Mouse (Mus musculus): ENCODE measurements around the gene Pnp.
"Not testable (repeated sequence)": the region's sequence is repeated elsewhere in the genome, so short reads cannot be mapped to it uniquely, and the experiment has no call there.

- TF ChIP-seq MAZ, UBTF (IDR thresholded peaks at IDR 0.05; ENCODE audit: low read depth, low read length): not testable (repeated sequence)
These were observed 83.8 kb downstream of the Pnp start for GRCm38 (mm10) chr14:51014724-51015123.
